Mouse (Mus musculus): ENCODE measurements around the gene Hmbs.
A peak's percentile ranks its signal among the peaks of the same experiment; 100 is the strongest.
"Not testable (repeated sequence)": the region's sequence is repeated elsewhere in the genome, so short reads cannot be mapped to it uniquely, and the experiment has no call there.

The Hmbs gene

GRCm38 (mm10) chr9:44342605-44343004 lies 1.4 kb downstream of the Hmbs start:
- DNase-seq: no peak

- no peak for DNase-seq
Observed at GRCm38 (mm10) chr9:44342173-44342572, 1.9 kb downstream of the Hmbs start.

- no peak for DNase-seq
Observed at GRCm38 (mm10) chr9:44341487-44341886, 2.5 kb downstream of the Hmbs start.

- no peak for DNase-seq
Observed at GRCm38 (mm10) chr9:44338574-44338973, 5.5 kb downstream of the Hmbs start.

- DNase-seq: no peak
Observed at GRCm38 (mm10) chr9:44337436-44338169, 6.4 kb downstream of the Hmbs start.

- DNase-seq: no peak
Observed at GRCm38 (mm10) chr9:44336964-44337363, 7.1 kb downstream of the Hmbs start.

- DNase-seq: not testable (repeated sequence)
Observed at GRCm38 (mm10) chr9:44336513-44336912, 7.5 kb downstream of the Hmbs start.

- DNase-seq: no peak
Observed at GRCm38 (mm10) chr9:44336093-44336406, 8.0 kb downstream of the Hmbs start.

GRCm38 (mm10) chr9:44335331-44336092 lies 8.5 kb downstream of the Hmbs start:
- DNase-seq: no peak

- peak; percentile 100 for DNase-seq
Observed at GRCm38 (mm10) chr9:44334396-44335330, 9.4 kb downstream of the Hmbs start, which contains the start of gene H2afx. TSS of gene H2afx (plus strand) at chr9:44334694.

- no peak for DNase-seq
Observed at GRCm38 (mm10) chr9:44332918-44333638, 10.9 kb downstream of the Hmbs start.

- no peak for DNase-seq
Observed at GRCm38 (mm10) chr9:44330736-44331135, 13.3 kb downstream of the Hmbs start.

GRCm38 (mm10) chr9:44327926-44328325 lies 16.1 kb downstream of the Hmbs start:
- no peak for DNase-seq

- no peak for DNase-seq
Observed at GRCm38 (mm10) chr9:44327064-44327711, 16.8 kb downstream of the Hmbs start.

- DNase-seq: peak; percentile 90
Observed at GRCm38 (mm10) chr9:44326371-44327063, 17.5 kb downstream of the Hmbs start.

- no peak for DNase-seq
Observed at GRCm38 (mm10) chr9:44325768-44326370, 18.2 kb downstream of the Hmbs start, which contains the start of gene Dpagt1. TSS of gene Dpagt1 (plus strand) at chr9:44326019.

- DNase-seq: not testable (repeated sequence)
Observed at GRCm38 (mm10) chr9:44325032-44325767, 18.8 kb downstream of the Hmbs start.

- no peak for DNase-seq
Observed at GRCm38 (mm10) chr9:44324147-44324546, 19.9 kb downstream of the Hmbs start.

GRCm38 (mm10) chr9:44323656-44324055 lies 20.4 kb downstream of the Hmbs start:
- not testable (repeated sequence) for DNase-seq

- DNase-seq: no peak
Observed at GRCm38 (mm10) chr9:44320799-44321133, 23.3 kb downstream of the Hmbs start.

Data from kidney, adult 11 months (tissue).